Mouse (Mus musculus) activated CD4-positive, CD25-positive, alpha-beta regulatory T cell, adult 9 weeks (primary cell): ENCODE data around the gene Gm21987. TPM values are rescaled to one million over a fixed set of nuclear protein-coding genes. Genes with fewer than 3 reads are reported as not detected.

Experiments used
- polyA plus RNA-seq: library from polyadenylated mRNA; unstranded; fragments of 100-300 nt; shearing (Covaris generic); gene quantifications from one replicate; pipeline ENCODE4 v1.2.1, GENCODE M21; 2017

Gene Gm21987
- not detected for polyA plus RNA-seq

DNA sequence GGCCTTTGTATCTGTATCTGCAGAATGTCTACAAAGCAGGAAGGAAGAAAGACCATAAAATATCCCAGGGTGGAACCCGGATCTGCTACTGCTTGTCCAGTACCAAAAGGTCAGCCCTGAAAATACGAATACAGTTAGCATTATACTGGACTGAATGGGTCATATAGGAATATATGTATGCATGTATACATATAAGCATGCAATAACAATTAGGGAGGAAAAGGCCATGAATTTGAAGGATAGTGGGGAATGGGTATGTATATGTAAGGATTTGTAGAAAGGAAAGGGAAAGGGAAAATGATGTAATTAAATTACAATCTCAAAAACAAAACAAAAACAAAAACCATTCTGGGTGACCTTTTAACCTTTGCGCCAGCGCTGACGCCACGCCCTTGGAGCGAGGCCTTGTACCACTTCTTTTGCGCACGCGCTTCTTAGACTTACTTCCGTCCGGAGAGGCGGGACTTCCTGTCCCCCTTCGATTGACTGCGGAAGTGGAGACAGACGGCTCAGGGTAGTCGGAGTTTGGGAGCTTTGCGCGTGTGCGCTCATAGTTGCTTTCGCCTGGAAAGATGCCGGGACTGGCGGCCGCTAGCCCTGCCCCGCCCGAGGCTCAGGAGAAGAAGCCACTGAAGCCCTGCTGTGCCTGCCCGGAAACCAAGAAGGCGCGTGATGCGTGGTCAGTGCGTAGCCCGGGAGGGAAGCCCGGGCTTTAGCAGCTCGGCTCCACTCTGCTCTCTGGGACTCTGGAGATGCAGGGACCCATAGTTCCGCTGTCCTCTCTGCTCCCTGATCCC lies at the start of gene Gm21987, which contains the start of gene Cox17:
Gene Gm21987, plus strand, starts transcription at position 512 of the 797 bp plus-strand sequence.
Gene Cox17, plus strand, starts transcription at position 463 of the 797 bp plus-strand sequence.

GRCm38 (mm10) chr16:38341396-38342324 lies 5.2 kb upstream of the Gm21987 start, which contains the start of gene Maats1:
Gene Maats1, minus strand, starts transcription at chr16:38342143.

DNA sequence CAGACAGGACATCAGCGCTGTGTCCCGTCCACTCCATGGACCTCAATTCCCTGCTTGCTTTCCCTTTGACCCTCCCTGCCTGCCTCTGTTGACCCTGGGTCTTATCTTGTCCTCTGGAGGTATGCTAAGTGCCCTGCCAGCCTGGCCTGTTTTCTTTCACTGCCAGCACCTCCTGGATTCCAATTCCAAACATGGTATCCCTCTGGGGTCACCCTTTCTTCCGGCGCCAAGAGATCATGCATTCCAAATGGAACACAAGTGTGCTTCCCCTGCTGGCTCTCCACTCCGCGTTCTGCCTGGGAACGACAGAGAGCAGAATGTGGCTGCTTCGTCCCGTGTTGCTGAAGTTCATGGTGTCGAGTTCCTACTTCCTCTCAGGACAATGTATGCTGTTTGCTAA lies 15.1 kb downstream of the Gm21987 start, which contains the start of gene Popdc2:
Gene Popdc2, plus strand, starts transcription at position 277 of the 400 bp plus-strand sequence.

Other genes with a start within 250 kb of the Gm21987 start
- gene Nr1i2, start 52.2 kb upstream of the Gm21987 start, polyA plus RNA-seq, result not detected
- gene Maats1, start 4.9 kb upstream of the Gm21987 start, polyA plus RNA-seq, result not detected
- 232 TPM for gene Cox17, start within 50 bp of the Gm21987 start, polyA plus RNA-seq
- gene Popdc2, start 15.2 kb downstream of the Gm21987 start, polyA plus RNA-seq, result 4.2 TPM
- not detected for gene Pla1a, start 86.1 kb downstream of the Gm21987 start, polyA plus RNA-seq
- 131 TPM for gene Adprh, start 105.7 kb downstream of the Gm21987 start, polyA plus RNA-seq
- gene Cd80, start 108.5 kb downstream of the Gm21987 start, polyA plus RNA-seq, result 5.7 TPM
- 11.0 TPM for gene Timmdc1, start 175.6 kb downstream of the Gm21987 start, polyA plus RNA-seq
- 53.5 TPM for gene Poglut1, start 203.2 kb downstream of the Gm21987 start, polyA plus RNA-seq
- 51.3 TPM for gene Tmem39a, start 211.7 kb downstream of the Gm21987 start, polyA plus RNA-seq